Mouse (Mus musculus): ENCODE data around the gene Trpc2. TPM values are rescaled to one million over a fixed set of nuclear protein-coding genes. Genes with fewer than 3 reads are reported as not detected.

Gene Trpc2
- polyA plus RNA-seq, 1 experiment from 2014 or later, result 0.28 TPM

GRCm38 (mm10) chr7:102137898-102138297 lies 55.0 kb downstream of the Trpc2 start:
- Histone ChIP-seq H3K4me3 (no peak overlapping the region), H3K9me3 (no peaks in the 10 kb centered on the region), H3K9ac (no peak overlapping the region), H3K4me1 (no peaks in the 10 kb centered on the region), H3K36me3 (peaks cover 63% of the 10 kb centered on the region), H3K4me2 (replicated peaks) (no peak overlapping the region), H3K27ac (no peak overlapping the region), H3K27me3 (no peaks in the 10 kb centered on the region)
- WGBS, result 95% methylated on average over 5 of the region's 5 CpGs
- no peak for ATAC-seq (ENCODE audit: insufficient number of reproducible peaks, insufficient read depth, low FRiP score, low TSS enrichment)

Other genes starting within 250 kb of the Trpc2 start
- 55.2 and 69.7 TPM in 2 replicates for gene Inppl1, start 244.9 kb upstream of the Trpc2 start, polyA plus RNA-seq (2016; fragmentation: Nextera tagmentation; extraction: Ambion mirVana)
- gene Folr2, start 225.9 kb upstream of the Trpc2 start, polyA plus RNA-seq (2016; fragmentation: Nextera tagmentation; extraction: Ambion mirVana), result 0.92 TPM in 1 of 2 replicates, not detected in the other
- 75.5 and 76.6 TPM in 2 replicates for gene Anapc15, start 219.4 kb upstream of the Trpc2 start, polyA plus RNA-seq (2016; fragmentation: Nextera tagmentation; extraction: Ambion mirVana)
- 1.1 and 1.2 TPM in 2 replicates for gene Folr1, start 212.3 kb upstream of the Trpc2 start, polyA plus RNA-seq (2016; fragmentation: Nextera tagmentation; extraction: Ambion mirVana)
- gene Lamtor1, start 177.2 kb upstream of the Trpc2 start, polyA plus RNA-seq (2016; fragmentation: Nextera tagmentation; extraction: Ambion mirVana), result 153 and 158 TPM in 2 replicates
- gene Tomt, start 176.8 kb upstream of the Trpc2 start, polyA plus RNA-seq (2016; fragmentation: Nextera tagmentation; extraction: Ambion mirVana), result 0.61 and 0.65 TPM in 2 replicates
- 8.8 and 9.8 TPM in 2 replicates for gene Lrrc51, start 149.2 kb upstream of the Trpc2 start, polyA plus RNA-seq (2016; fragmentation: Nextera tagmentation; extraction: Ambion mirVana)
- gene Numa1, start 149.0 kb upstream of the Trpc2 start, polyA plus RNA-seq (2016; fragmentation: Nextera tagmentation; extraction: Ambion mirVana), result 115 and 119 TPM in 2 replicates
- 3.6 and 3.8 TPM in 2 replicates for gene Il18bp, start 64.4 kb upstream of the Trpc2 start, polyA plus RNA-seq (2016; fragmentation: Nextera tagmentation; extraction: Ambion mirVana)
- 28.9 and 33.5 TPM in 2 replicates for gene Rnf121, start 17.6 kb upstream of the Trpc2 start, polyA plus RNA-seq (2016; fragmentation: Nextera tagmentation; extraction: Ambion mirVana)
- 46.2 and 48.3 TPM in 2 replicates for gene Xndc1, start 17.6 kb upstream of the Trpc2 start, polyA plus RNA-seq (2016; fragmentation: Nextera tagmentation; extraction: Ambion mirVana)
- 2.6 and 3.5 TPM in 2 replicates for gene Xntrpc, start 17.4 kb upstream of the Trpc2 start, polyA plus RNA-seq (2016; fragmentation: Nextera tagmentation; extraction: Ambion mirVana)
- 3.4 and 6.0 TPM in 2 replicates for gene Art1, start 18.6 kb downstream of the Trpc2 start, polyA plus RNA-seq (2016; fragmentation: Nextera tagmentation; extraction: Ambion mirVana)
- gene Art5, start 26.4 kb downstream of the Trpc2 start, polyA plus RNA-seq (2016; fragmentation: Nextera tagmentation; extraction: Ambion mirVana), result 1.5 and 2.0 TPM in 2 replicates
- not detected in 2 replicates for gene Chrna10, start 33.7 kb downstream of the Trpc2 start, polyA plus RNA-seq (2016; fragmentation: Nextera tagmentation; extraction: Ambion mirVana)
- 46.6 and 46.9 TPM in 2 replicates for gene Nup98, start 127.1 kb downstream of the Trpc2 start, polyA plus RNA-seq (2016; fragmentation: Nextera tagmentation; extraction: Ambion mirVana)
- 78.4 and 83.3 TPM in 2 replicates for gene Pgap2, start 127.1 kb downstream of the Trpc2 start, polyA plus RNA-seq (2016; fragmentation: Nextera tagmentation; extraction: Ambion mirVana)
- gene Rhog, start 172.9 kb downstream of the Trpc2 start, polyA plus RNA-seq (2016; fragmentation: Nextera tagmentation; extraction: Ambion mirVana), result 48.7 and 50.0 TPM in 2 replicates
- 24.6 and 25.0 TPM in 2 replicates for gene Stim1, start 184.7 kb downstream of the Trpc2 start, polyA plus RNA-seq (2016; fragmentation: Nextera tagmentation; extraction: Ambion mirVana)